Mouse (Mus musculus): ENCODE data around the gene Agfg1. TPM values are rescaled to one million over a fixed set of nuclear protein-coding genes. Genes with fewer than 3 reads are reported as not detected.

Gene Agfg1
- polyA plus RNA-seq (2015; fragmentation: Illumina TruSeq; extraction: RNeasy Lipid Tissue Mini Kit (QIAGEN cat#74804); ENCODE audit: low read depth, low replicate concordance): 54.0 TPM

GRCm38 (mm10) chr1:82839296-82839613, at the start of gene Agfg1:
Gene Agfg1, plus strand, starts transcription at chr1:82839483.

GRCm38 (mm10) chr1:82913025-82913424, 73.7 kb downstream of the Agfg1 start, which contains the start of gene A030005L19Rik:
Gene A030005L19Rik, plus strand, starts transcription at chr1:82913325.

GRCm38 (mm10) chr1:82924650-82925049, 85.4 kb downstream of the Agfg1 start, which contains the start of gene A030014E15Rik:
Gene A030014E15Rik, plus strand, starts transcription at chr1:82924917.

GRCm38 (mm10) chr1:82931326-82931725, 92.0 kb downstream of the Agfg1 start, which contains the start of gene Gm6217:
Gene Gm6217, minus strand, starts transcription at chr1:82931399.

GRCm38 (mm10) chr1:82943295-82943694, 104.0 kb downstream of the Agfg1 start, which contains the start of gene A030003K21Rik:
Gene A030003K21Rik, minus strand, starts transcription at chr1:82943388.

Other genes with a start within 250 kb of the Agfg1 start
- 446 TPM for gene Mff, start 114.6 kb upstream of the Agfg1 start, polyA plus RNA-seq (2015; fragmentation: Illumina TruSeq; extraction: RNeasy Lipid Tissue Mini Kit (QIAGEN cat#74804); ENCODE audit: low read depth, low replicate concordance)
- not detected for gene Tm4sf20, start 71.0 kb upstream of the Agfg1 start, polyA plus RNA-seq (2015; fragmentation: Illumina TruSeq; extraction: RNeasy Lipid Tissue Mini Kit (QIAGEN cat#74804); ENCODE audit: low read depth, low replicate concordance)
- gene Gm47791, start 68.2 kb upstream of the Agfg1 start, polyA plus RNA-seq (2015; fragmentation: Illumina TruSeq; extraction: RNeasy Lipid Tissue Mini Kit (QIAGEN cat#74804); ENCODE audit: low read depth, low replicate concordance): not detected
- gene A030005L19Rik, start 73.8 kb downstream of the Agfg1 start, polyA plus RNA-seq (2015; fragmentation: Illumina TruSeq; extraction: RNeasy Lipid Tissue Mini Kit (QIAGEN cat#74804); ENCODE audit: low read depth, low replicate concordance): not detected
- gene A030014E15Rik, start 85.4 kb downstream of the Agfg1 start, polyA plus RNA-seq (2015; fragmentation: Illumina TruSeq; extraction: RNeasy Lipid Tissue Mini Kit (QIAGEN cat#74804); ENCODE audit: low read depth, low replicate concordance): not detected
- gene Gm6217, start 91.9 kb downstream of the Agfg1 start, polyA plus RNA-seq (2015; fragmentation: Illumina TruSeq; extraction: RNeasy Lipid Tissue Mini Kit (QIAGEN cat#74804); ENCODE audit: low read depth, low replicate concordance): not detected
- not detected for gene A030003K21Rik, start 103.9 kb downstream of the Agfg1 start, polyA plus RNA-seq (2015; fragmentation: Illumina TruSeq; extraction: RNeasy Lipid Tissue Mini Kit (QIAGEN cat#74804); ENCODE audit: low read depth, low replicate concordance)
- not detected for gene Gm7544, start 116.5 kb downstream of the Agfg1 start, polyA plus RNA-seq (2015; fragmentation: Illumina TruSeq; extraction: RNeasy Lipid Tissue Mini Kit (QIAGEN cat#74804); ENCODE audit: low read depth, low replicate concordance)
- gene Gm47955, start 120.8 kb downstream of the Agfg1 start, polyA plus RNA-seq (2015; fragmentation: Illumina TruSeq; extraction: RNeasy Lipid Tissue Mini Kit (QIAGEN cat#74804); ENCODE audit: low read depth, low replicate concordance): not detected
- gene Gm47959, start 161.1 kb downstream of the Agfg1 start, polyA plus RNA-seq (2015; fragmentation: Illumina TruSeq; extraction: RNeasy Lipid Tissue Mini Kit (QIAGEN cat#74804); ENCODE audit: low read depth, low replicate concordance): not detected
- gene Slc19a3, start 199.0 kb downstream of the Agfg1 start, polyA plus RNA-seq (2015; fragmentation: Illumina TruSeq; extraction: RNeasy Lipid Tissue Mini Kit (QIAGEN cat#74804); ENCODE audit: low read depth, low replicate concordance): 3.9 TPM
- gene Krtap28-10, start 203.0 kb downstream of the Agfg1 start, polyA plus RNA-seq (2015; fragmentation: Illumina TruSeq; extraction: RNeasy Lipid Tissue Mini Kit (QIAGEN cat#74804); ENCODE audit: low read depth, low replicate concordance): not detected
- gene Gm47969, start 205.4 kb downstream of the Agfg1 start, polyA plus RNA-seq (2015; fragmentation: Illumina TruSeq; extraction: RNeasy Lipid Tissue Mini Kit (QIAGEN cat#74804); ENCODE audit: low read depth, low replicate concordance): not detected
- not detected for gene A030005K14Rik, start 219.9 kb downstream of the Agfg1 start, polyA plus RNA-seq (2015; fragmentation: Illumina TruSeq; extraction: RNeasy Lipid Tissue Mini Kit (QIAGEN cat#74804); ENCODE audit: low read depth, low replicate concordance)
- not detected for gene Krtap28-13, start 221.4 kb downstream of the Agfg1 start, polyA plus RNA-seq (2015; fragmentation: Illumina TruSeq; extraction: RNeasy Lipid Tissue Mini Kit (QIAGEN cat#74804); ENCODE audit: low read depth, low replicate concordance)